Mouse (Mus musculus): ENCODE results near the gene Gm7735. TPM values are rescaled to one million over a fixed set of nuclear protein-coding genes. Genes with fewer than 3 reads are reported as not detected.
"Not testable (repeated sequence)": the region's sequence is repeated elsewhere in the genome, so short reads cannot be mapped to it uniquely, and the experiment has no call there.

Gm7735 gene
- not detected in 2 replicates for polyA plus RNA-seq (2011; ENCODE audit: insufficient read depth, insufficient read length, low read depth, missing spikeins)

DNA sequence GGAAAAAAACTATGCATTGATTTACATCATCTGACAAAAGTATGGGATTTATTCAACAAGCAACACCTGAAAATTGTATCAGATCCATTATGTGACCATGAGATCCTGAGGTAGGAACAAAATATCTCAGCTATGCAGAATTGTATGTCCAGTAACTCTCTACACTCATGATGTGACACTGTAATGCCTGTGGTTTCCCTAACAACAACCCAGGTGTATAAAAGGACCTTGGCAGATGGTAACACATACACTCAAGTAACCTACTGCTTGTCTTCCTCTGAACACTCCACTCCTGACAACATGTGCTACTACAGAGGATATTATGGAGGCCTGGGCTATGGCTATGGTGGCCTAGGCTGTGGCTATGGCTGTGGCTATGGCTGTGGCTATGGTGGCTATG, at the start of gene Gm7735:
Gm7735 (plus strand) TSS at position 301 of the 400 bp plus-strand sequence.
- not testable (repeated sequence) for H3K27ac ChIP-seq (ENCODE audit: insufficient read depth, low read length); H3K9me3 ChIP-seq (replicated peaks; ENCODE audit: control insufficient read depth, insufficient read depth, low read length, poor library complexity, severe bottlenecking); H3K4me3 ChIP-seq (ENCODE audit: low read depth, low read length); H3K9ac ChIP-seq (ENCODE audit: low read depth, poor library complexity, severe bottlenecking); H3K4me1 ChIP-seq (ENCODE audit: control insufficient read depth, insufficient read depth, low read length); H3K27me3 ChIP-seq (ENCODE audit: control insufficient read depth, insufficient read depth, low read length, poor library complexity, severe bottlenecking); H3K36me3 ChIP-seq (ENCODE audit: control insufficient read depth, insufficient read depth, low read length, poor library complexity, severe bottlenecking)

GRCm38 (mm10) chr16:89140551-89140950, 28.7 kb upstream of the Gm7735 start, which contains the start of gene Gm6358:
TSS of gene Gm6358 (plus strand) at chr16:89140851.
- TF ChIP-seq EP300 (IDR thresholded peaks at IDR 0.05; ENCODE audit: insufficient read depth, low read depth, low read length): no peak
- TF ChIP-seq POLR2A (IDR thresholded peaks at IDR 0.05; ENCODE audit: insufficient read depth, low read length): no peak
- TF ChIP-seq CTCF (IDR thresholded peaks at IDR 0.05; ENCODE audit: low read depth, low read length): no peak
- Histone ChIP-seq H3K27me3 (ENCODE audit: control insufficient read depth, insufficient read depth, low read length, poor library complexity, severe bottlenecking) (no peaks in the 10 kb centered on the region), H3K27ac (ENCODE audit: insufficient read depth, low read length) (no peak within 1 kb of the TSS), H3K36me3 (ENCODE audit: control insufficient read depth, insufficient read depth, low read length, poor library complexity, severe bottlenecking) (no peaks in the 10 kb centered on the region), H3K9me3 (replicated peaks; ENCODE audit: control insufficient read depth, insufficient read depth, low read length, poor library complexity, severe bottlenecking) (no peaks in the 10 kb centered on the region), H3K4me3 (ENCODE audit: low read depth, low read length) (no peak within 1 kb of the TSS), H3K9ac (ENCODE audit: low read depth, poor library complexity, severe bottlenecking) (no peak within 1 kb of the TSS), H3K4me1 (ENCODE audit: control insufficient read depth, insufficient read depth, low read length) (no peaks in the 10 kb centered on the region)

- Histone ChIP-seq H3K4me1 (ENCODE audit: control insufficient read depth, insufficient read depth, low read length) (no peaks in the 10 kb centered on the region), H3K27ac (ENCODE audit: insufficient read depth, low read length) (no peak within 1 kb of the TSS), H3K4me3 (ENCODE audit: low read depth, low read length) (no peak within 1 kb of the TSS)
These were observed 18.5 kb upstream of the Gm7735 start, which contains the start of gene Gm10061 for GRCm38 (mm10) chr16:89150786-89151185. TSS of gene Gm10061 (plus strand) at chr16:89151086.

DNA sequence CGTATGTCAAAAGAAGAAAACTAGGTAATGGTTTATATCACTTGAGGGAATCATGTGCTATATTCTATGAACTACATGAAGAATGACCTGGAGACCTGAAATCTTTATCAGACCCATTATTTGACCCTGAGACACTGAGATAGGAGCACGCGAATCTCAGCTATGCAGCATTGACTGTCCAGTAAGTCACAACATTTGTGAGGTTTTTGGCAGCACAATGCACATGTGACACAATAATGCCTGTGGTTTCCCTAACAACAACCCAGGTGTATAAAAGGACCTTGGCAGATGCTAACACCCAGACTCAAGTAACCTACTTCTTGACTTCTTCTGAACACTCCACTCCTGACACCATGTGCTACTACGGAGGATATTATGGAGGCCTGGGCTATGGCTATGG, 11.6 kb upstream of the Gm7735 start, which contains the start of gene Gm9789:
Gm9789 (plus strand) TSS at position 301 of the 400 bp plus-strand sequence.
- Histone ChIP-seq H3K36me3 (ENCODE audit: control insufficient read depth, insufficient read depth, low read length, poor library complexity, severe bottlenecking) (no peaks in the 10 kb centered on the region), H3K9me3 (replicated peaks; ENCODE audit: control insufficient read depth, insufficient read depth, low read length, poor library complexity, severe bottlenecking) (0 out of 2 replicates have a peak, but pooled peaks cover 2% of the 10 kb centered on the region), H3K27ac (ENCODE audit: insufficient read depth, low read length) (no peak within 1 kb of the TSS), H3K4me1 (ENCODE audit: control insufficient read depth, insufficient read depth, low read length) (no peaks in the 10 kb centered on the region), H3K27me3 (ENCODE audit: control insufficient read depth, insufficient read depth, low read length, poor library complexity, severe bottlenecking) (no peaks in the 10 kb centered on the region), H3K4me3 (ENCODE audit: low read depth, low read length) (no peak within 1 kb of the TSS), H3K9ac (ENCODE audit: low read depth, poor library complexity, severe bottlenecking) (no peak within 1 kb of the TSS)
- TF ChIP-seq EP300 (IDR thresholded peaks at IDR 0.05; ENCODE audit: insufficient read depth, low read depth, low read length): no peak
- no peak for TF ChIP-seq CTCF (IDR thresholded peaks at IDR 0.05; ENCODE audit: low read depth, low read length)

More at GRCm38 (mm10) chr16:89150786-89151185, 18.5 kb upstream of the Gm7735 start, which contains the start of gene Gm10061:
- Histone ChIP-seq H3K36me3 (ENCODE audit: control insufficient read depth, insufficient read depth, low read length, poor library complexity, severe bottlenecking) (no peaks in the 10 kb centered on the region), H3K9ac (ENCODE audit: low read depth, poor library complexity, severe bottlenecking) (no peak within 1 kb of the TSS), H3K9me3 (replicated peaks; ENCODE audit: control insufficient read depth, insufficient read depth, low read length, poor library complexity, severe bottlenecking) (0 out of 2 replicates have a peak, but pooled peaks cover 3% of the 10 kb centered on the region), H3K27me3 (ENCODE audit: control insufficient read depth, insufficient read depth, low read length, poor library complexity, severe bottlenecking) (no peaks in the 10 kb centered on the region)
- no peak for TF ChIP-seq CTCF (IDR thresholded peaks at IDR 0.05; ENCODE audit: low read depth, low read length)
- no peak for TF ChIP-seq POLR2A (IDR thresholded peaks at IDR 0.05; ENCODE audit: insufficient read depth, low read length)
- TF ChIP-seq EP300 (IDR thresholded peaks at IDR 0.05; ENCODE audit: insufficient read depth, low read depth, low read length): no peak

GRCm38 (mm10) chr16:89174435-89174834, 5.1 kb downstream of the Gm7735 start, which contains the start of gene 1110057P08Rik:
TSS of gene 1110057P08Rik (plus strand) at chr16:89174735.
- TF ChIP-seq CTCF (IDR thresholded peaks at IDR 0.05; ENCODE audit: low read depth, low read length): no peak
- no peak for TF ChIP-seq POLR2A (IDR thresholded peaks at IDR 0.05; ENCODE audit: insufficient read depth, low read length)
- no peak for TF ChIP-seq EP300 (IDR thresholded peaks at IDR 0.05; ENCODE audit: insufficient read depth, low read depth, low read length)
- no peak within 1 kb of the TSS for H3K9ac ChIP-seq (ENCODE audit: low read depth, poor library complexity, severe bottlenecking)
- 0 out of 2 replicates have a peak, but pooled peaks cover 2% of the 10 kb centered on the region for H3K9me3 ChIP-seq (replicated peaks; ENCODE audit: control insufficient read depth, insufficient read depth, low read length, poor library complexity, severe bottlenecking)
- H3K27me3 ChIP-seq (ENCODE audit: control insufficient read depth, insufficient read depth, low read length, poor library complexity, severe bottlenecking): no peaks in the 10 kb centered on the region
- H3K27ac ChIP-seq (ENCODE audit: insufficient read depth, low read length): no peak within 1 kb of the TSS
- H3K4me3 ChIP-seq (ENCODE audit: low read depth, low read length): no peak within 1 kb of the TSS
- no peaks in the 10 kb centered on the region for H3K36me3 ChIP-seq (ENCODE audit: control insufficient read depth, insufficient read depth, low read length, poor library complexity, severe bottlenecking)
- H3K4me1 ChIP-seq (ENCODE audit: control insufficient read depth, insufficient read depth, low read length): no peaks in the 10 kb centered on the region

- H3K36me3 ChIP-seq (ENCODE audit: control insufficient read depth, insufficient read depth, low read length, poor library complexity, severe bottlenecking): no peaks in the 10 kb centered on the region
- H3K4me1 ChIP-seq (ENCODE audit: control insufficient read depth, insufficient read depth, low read length): no peaks in the 10 kb centered on the region
- TF ChIP-seq EP300 (IDR thresholded peaks at IDR 0.05; ENCODE audit: insufficient read depth, low read depth, low read length) (no peak), POLR2A (IDR thresholded peaks at IDR 0.05; ENCODE audit: insufficient read depth, low read length) (no peak), CTCF (IDR thresholded peaks at IDR 0.05; ENCODE audit: low read depth, low read length) (no peak)
- H3K27ac ChIP-seq (ENCODE audit: insufficient read depth, low read length): no peak overlapping the region
- no peak overlapping the region for H3K4me3 ChIP-seq (ENCODE audit: low read depth, low read length)
- H3K9ac ChIP-seq (ENCODE audit: low read depth, poor library complexity, severe bottlenecking): no peak overlapping the region
- no peaks in the 10 kb centered on the region for H3K9me3 ChIP-seq (replicated peaks; ENCODE audit: control insufficient read depth, insufficient read depth, low read length, poor library complexity, severe bottlenecking)
- H3K27me3 ChIP-seq (ENCODE audit: control insufficient read depth, insufficient read depth, low read length, poor library complexity, severe bottlenecking): no peaks in the 10 kb centered on the region
These were observed 19.3 kb downstream of the Gm7735 start for GRCm38 (mm10) chr16:89188621-89189020.
